Mouse (Mus musculus) midbrain, embryonic 10.5 days (tissue): ENCODE measurements around the gene Dynlrb2. TPM values are rescaled to one million over a fixed set of nuclear protein-coding genes. Genes with fewer than 3 reads are reported as not detected.

Experiments
- DNase-seq: peaks from one replicate; pipeline ENCODE4 v3.0.0-alpha.2; 2017; ENCODE audit warnings: low spot score
- H3K27ac ChIP-seq: fragments of 300-500 bp; sonication (generic); replicated peaks from 2 replicates; pipeline ENCODE4 v1.5.1; 2016; ENCODE audit warnings: mild to moderate bottlenecking
- H3K27me3 ChIP-seq: fragments of 300-500 bp; sonication (generic); 2 replicates; pipeline ENCODE4 v1.6.1; 2016; ENCODE audit warnings: low read depth, mild to moderate bottlenecking; ENCODE audit not compliant: poor library complexity, severe bottlenecking
- H3K36me3 ChIP-seq: fragments of 300-500 bp; sonication (generic); 2 replicates; pipeline ENCODE4 v1.6.1; 2016; ENCODE audit warnings: mild to moderate bottlenecking, moderate library complexity
- H3K4me1 ChIP-seq: fragments of 300-500 bp; sonication (generic); 2 replicates; pipeline ENCODE4 v1.6.1; 2016
- H3K4me3 ChIP-seq: fragments of 300-500 bp; sonication (generic); 2 replicates; pipeline ENCODE4 v1.5.1; 2016; ENCODE audit warnings: mild to moderate bottlenecking, moderate library complexity
- H3K9me3 ChIP-seq: fragments of 300-500 bp; sonication (generic); replicated peaks from 2 replicates; pipeline ENCODE4 v1.6.1; 2016; ENCODE audit warnings: mild to moderate bottlenecking
- WGBS: fragments of 180-500 bp; shearing (Covaris S2); methylation state at CpG from one replicate; pipeline ENCODE4 v1.1.7; 2016; 5-methylcytosine and 5-hydroxymethylcytosine counted together
- polyA plus RNA-seq: library from polyadenylated mRNA; unstranded; fragments of >200 nt; fragmentation: Nextera tagmentation; extraction: Ambion mirVana; gene quantifications from 2 replicates; pipeline ENCODE4 v1.2.1, GENCODE M21; 2016

Dynlrb2 gene
- polyA plus RNA-seq, result 1.4 and 1.7 TPM in 2 replicates

GRCm38 (mm10) chr8:116504477-116505120, at the start of gene Dynlrb2:
TSS of gene Dynlrb2 (plus strand) at chr8:116504974.
- peak; percentile 93 for DNase-seq
- peaks cover 17% of the 10 kb centered on the region for H3K4me1 ChIP-seq
- H3K36me3 ChIP-seq, result no peaks in the 10 kb centered on the region
- WGBS, result 7% methylated on average over 19 of the region's 19 CpGs
- H3K27me3 ChIP-seq, result no peaks in the 10 kb centered on the region
- 0 out of 2 replicates have a peak, but pooled peaks cover 4% of the 10 kb centered on the region for H3K9me3 ChIP-seq
- peak within 1 kb of the TSS; percentile 57 for H3K4me3 ChIP-seq
- peak within 1 kb of the TSS; percentile 71 for H3K27ac ChIP-seq

DNA sequence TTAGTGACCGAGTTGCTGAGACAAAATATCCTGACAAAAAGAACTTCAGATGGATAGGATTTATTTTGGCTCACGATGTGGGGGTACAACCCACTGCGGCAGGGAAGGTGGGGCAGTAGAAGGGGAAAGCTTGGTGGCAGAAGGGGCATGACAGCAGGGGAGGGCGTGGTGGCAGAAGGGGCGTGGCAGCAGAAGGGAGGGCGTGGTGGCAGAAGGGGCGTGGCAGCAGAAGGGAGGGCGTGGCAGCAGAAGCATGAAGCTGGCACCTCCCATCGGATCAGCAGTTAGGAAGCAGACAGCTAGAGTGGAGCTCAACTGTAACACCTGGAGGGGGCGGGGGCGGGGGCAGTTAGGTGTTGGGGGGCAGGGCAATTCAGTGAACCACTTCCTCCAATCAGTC, 46.2 kb upstream of the Dynlrb2 start:
- H3K9me3 ChIP-seq, result no peaks in the 10 kb centered on the region
- H3K4me3 ChIP-seq, result no peak overlapping the region
- H3K36me3 ChIP-seq, result no peaks in the 10 kb centered on the region
- no peaks in the 10 kb centered on the region for H3K4me1 ChIP-seq
- no peaks in the 10 kb centered on the region for H3K27me3 ChIP-seq
- H3K27ac ChIP-seq, result no peak overlapping the region
- DNase-seq, result no peak
- WGBS, result 80% methylated on average over 11 of the region's 11 CpGs

GRCm38 (mm10) chr8:116461472-116461871, 43.3 kb upstream of the Dynlrb2 start:
- WGBS, result 85% methylated on average over 4 of the region's 4 CpGs
- H3K9me3 ChIP-seq, result no peaks in the 10 kb centered on the region
- DNase-seq, result no peak
- no peaks in the 10 kb centered on the region for H3K36me3 ChIP-seq
- H3K27ac ChIP-seq, result no peak overlapping the region
- H3K27me3 ChIP-seq, result no peaks in the 10 kb centered on the region
- no peaks in the 10 kb centered on the region for H3K4me1 ChIP-seq
- H3K4me3 ChIP-seq, result no peak overlapping the region

- Histone ChIP-seq H3K27me3 (no peaks in the 10 kb centered on the region), H3K36me3 (no peaks in the 10 kb centered on the region), H3K27ac (no peak overlapping the region), H3K4me3 (no peak overlapping the region), H3K4me1 (no peaks in the 10 kb centered on the region), H3K9me3 (no peaks in the 10 kb centered on the region)
- DNase-seq, result no peak
- 93% methylated on average over 7 of the region's 7 CpGs for WGBS
These were observed 38.2 kb upstream of the Dynlrb2 start for GRCm38 (mm10) chr8:116466586-116466985.

- no peaks in the 10 kb centered on the region for H3K9me3 ChIP-seq
- H3K4me1 ChIP-seq, result no peaks in the 10 kb centered on the region
- WGBS, result 68% methylated on average over 1 of the region's 1 CpGs
- no peak for DNase-seq
- H3K4me3 ChIP-seq, result no peak overlapping the region
- H3K27me3 ChIP-seq, result no peaks in the 10 kb centered on the region
- H3K27ac ChIP-seq, result no peak overlapping the region
- no peaks in the 10 kb centered on the region for H3K36me3 ChIP-seq
These were observed 37.7 kb upstream of the Dynlrb2 start for GRCm38 (mm10) chr8:116467027-116467426.

DNA sequence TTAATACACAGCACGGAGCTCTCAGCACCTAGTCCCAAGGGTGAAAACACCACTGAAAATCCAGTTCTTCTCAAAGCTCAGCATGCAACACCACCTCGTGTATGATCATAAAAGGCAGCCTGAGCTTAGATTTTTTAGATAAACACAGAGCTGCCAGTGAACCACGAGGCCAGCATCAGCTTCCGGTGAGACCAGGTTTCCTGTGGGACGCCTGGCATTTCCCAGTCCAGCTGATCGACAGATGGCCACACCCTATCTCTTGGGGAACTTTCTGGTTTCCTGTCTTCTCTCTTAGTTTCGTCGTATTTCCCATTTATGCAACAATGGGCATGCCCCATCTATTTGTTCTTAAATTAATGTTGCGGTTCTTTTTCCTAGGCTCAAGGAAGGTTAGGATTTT, 26.8 kb upstream of the Dynlrb2 start:
- H3K4me1 ChIP-seq, result no peaks in the 10 kb centered on the region
- no peak overlapping the region for H3K4me3 ChIP-seq
- H3K27ac ChIP-seq, result no peak overlapping the region
- peaks cover 43% of the 10 kb centered on the region for H3K27me3 ChIP-seq
- no peaks in the 10 kb centered on the region for H3K36me3 ChIP-seq
- H3K9me3 ChIP-seq, result no peaks in the 10 kb centered on the region
- 88% methylated on average over 9 of the region's 9 CpGs for WGBS
- DNase-seq, result no peak

- Histone ChIP-seq H3K27ac (no peak overlapping the region), H3K9me3 (no peaks in the 10 kb centered on the region), H3K27me3 (peaks cover 50% of the 10 kb centered on the region), H3K4me3 (no peak overlapping the region), H3K36me3 (no peaks in the 10 kb centered on the region), H3K4me1 (peaks cover 2% of the 10 kb centered on the region)
- no peak for DNase-seq
These were observed 26.1 kb upstream of the Dynlrb2 start for GRCm38 (mm10) chr8:116478681-116479080.

- Histone ChIP-seq H3K27me3 (peaks cover 69% of the 10 kb centered on the region), H3K36me3 (no peaks in the 10 kb centered on the region), H3K27ac (no peak overlapping the region), H3K4me3 (no peak overlapping the region), H3K4me1 (peaks cover 4% of the 10 kb centered on the region), H3K9me3 (no peaks in the 10 kb centered on the region)
- 19% methylated on average over 7 of the region's 7 CpGs for WGBS
- peak; percentile 50 for DNase-seq
These were observed 23.9 kb upstream of the Dynlrb2 start for GRCm38 (mm10) chr8:116480894-116481293.

DNA sequence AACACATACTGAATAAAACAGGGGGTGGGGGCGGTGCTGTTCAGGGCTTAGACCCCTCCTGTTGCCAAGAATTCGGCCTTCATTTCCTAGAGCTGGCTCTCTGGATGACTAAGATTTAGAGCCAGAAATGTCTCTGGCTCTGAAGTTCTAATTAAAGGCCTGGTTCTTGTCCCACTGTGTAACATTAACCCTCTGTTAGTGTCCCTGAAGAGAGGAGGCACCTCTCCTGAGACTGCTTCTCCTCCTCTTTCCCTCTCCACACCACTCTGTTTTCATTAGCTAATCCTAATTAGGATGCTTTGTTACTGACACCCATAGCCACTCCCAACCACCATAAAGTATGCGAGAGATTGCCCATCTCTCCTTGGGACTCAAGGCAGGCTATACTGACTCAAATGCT, 22.0 kb upstream of the Dynlrb2 start:
- Histone ChIP-seq H3K4me3 (no peak overlapping the region), H3K27ac (no peak overlapping the region), H3K36me3 (no peaks in the 10 kb centered on the region), H3K4me1 (peaks cover 4% of the 10 kb centered on the region), H3K27me3 (peaks cover 87% of the 10 kb centered on the region), H3K9me3 (no peaks in the 10 kb centered on the region)
- 38% methylated on average over 3 of the region's 3 CpGs for WGBS
- no peak for DNase-seq

GRCm38 (mm10) chr8:116484087-116484486, 20.7 kb upstream of the Dynlrb2 start:
- Histone ChIP-seq H3K4me1 (peaks cover 4% of the 10 kb centered on the region), H3K9me3 (no peaks in the 10 kb centered on the region), H3K27ac (no peak overlapping the region), H3K36me3 (no peaks in the 10 kb centered on the region), H3K4me3 (0 out of 2 replicates have a peak overlapping the region, but pooled peaks have one; percentile 14), H3K27me3 (peaks cover 94% of the 10 kb centered on the region)
- 24% methylated on average over 2 of the region's 2 CpGs for WGBS
- peak; percentile 16 for DNase-seq

DNA sequence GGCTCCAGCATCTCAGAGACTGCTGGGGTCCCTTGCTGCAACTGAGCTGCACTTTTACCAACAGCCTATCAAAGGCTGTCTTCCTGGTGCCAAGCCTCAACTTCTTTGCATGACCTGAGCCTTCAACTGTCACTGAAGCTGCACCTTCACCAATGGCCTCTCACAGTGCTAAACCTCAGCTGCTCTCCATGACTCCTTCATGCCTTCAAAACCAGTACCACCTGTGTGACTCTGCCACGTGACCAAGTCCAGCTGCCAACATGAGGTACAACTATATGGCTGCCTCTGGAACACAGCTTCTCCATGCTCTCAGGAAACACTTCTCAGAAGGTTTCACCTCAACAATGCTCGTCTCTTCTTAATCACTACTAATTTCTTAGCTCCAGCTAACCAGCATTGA, 16.2 kb upstream of the Dynlrb2 start:
- no peak overlapping the region for H3K27ac ChIP-seq
- no peaks in the 10 kb centered on the region for H3K9me3 ChIP-seq
- H3K36me3 ChIP-seq, result no peaks in the 10 kb centered on the region
- WGBS, result 83% methylated on average over 2 of the region's 2 CpGs
- no peak overlapping the region for H3K4me3 ChIP-seq
- DNase-seq, result no peak
- peaks cover 3% of the 10 kb centered on the region for H3K4me1 ChIP-seq
- peaks cover 77% of the 10 kb centered on the region for H3K27me3 ChIP-seq

DNA sequence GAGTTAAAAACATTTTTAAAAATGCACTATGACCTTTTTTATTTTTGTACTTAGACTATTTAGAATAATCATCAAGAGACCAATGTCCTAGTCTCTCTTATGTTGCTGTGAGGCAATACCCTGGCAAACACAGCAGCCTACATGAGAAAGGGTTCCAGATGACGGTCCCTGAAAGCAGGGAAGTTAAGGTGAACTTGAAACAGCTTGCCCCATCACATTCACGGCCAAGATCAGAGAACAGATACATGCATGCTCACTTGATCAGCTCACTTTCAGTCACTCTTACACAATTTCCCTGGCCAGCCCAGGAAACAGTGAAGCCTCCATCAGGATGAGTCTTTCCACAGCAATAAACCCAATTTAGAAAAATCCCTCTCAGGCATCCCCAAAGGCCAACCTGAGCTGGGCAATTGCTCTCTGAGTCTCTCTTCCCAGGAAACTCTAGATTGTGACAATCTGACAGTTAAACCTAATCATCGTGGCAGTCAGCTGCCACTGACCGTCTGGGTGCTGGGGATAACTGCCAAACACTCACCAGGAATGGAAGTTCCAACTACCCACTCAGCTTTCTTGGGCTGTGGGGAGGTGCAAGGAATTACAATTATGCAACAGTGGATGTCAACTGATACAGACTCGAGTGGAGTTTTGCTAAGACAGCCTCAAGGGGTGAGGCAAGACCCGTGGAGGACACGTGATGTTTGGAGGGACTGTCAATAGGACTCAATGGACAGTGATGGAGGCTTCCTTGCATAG, 4.5 kb upstream of the Dynlrb2 start:
- H3K27me3 ChIP-seq, result no peaks in the 10 kb centered on the region
- H3K4me3 ChIP-seq, result no peak overlapping the region
- no peaks in the 10 kb centered on the region for H3K36me3 ChIP-seq
- H3K4me1 ChIP-seq, result peaks cover 13% of the 10 kb centered on the region
- DNase-seq, result no peak
- 84% methylated on average over 7 of the region's 7 CpGs for whole genome bisulfite sequencing
- 0 out of 2 replicates have a peak, but pooled peaks cover 4% of the 10 kb centered on the region for H3K9me3 ChIP-seq
- no peak overlapping the region for H3K27ac ChIP-seq

DNA sequence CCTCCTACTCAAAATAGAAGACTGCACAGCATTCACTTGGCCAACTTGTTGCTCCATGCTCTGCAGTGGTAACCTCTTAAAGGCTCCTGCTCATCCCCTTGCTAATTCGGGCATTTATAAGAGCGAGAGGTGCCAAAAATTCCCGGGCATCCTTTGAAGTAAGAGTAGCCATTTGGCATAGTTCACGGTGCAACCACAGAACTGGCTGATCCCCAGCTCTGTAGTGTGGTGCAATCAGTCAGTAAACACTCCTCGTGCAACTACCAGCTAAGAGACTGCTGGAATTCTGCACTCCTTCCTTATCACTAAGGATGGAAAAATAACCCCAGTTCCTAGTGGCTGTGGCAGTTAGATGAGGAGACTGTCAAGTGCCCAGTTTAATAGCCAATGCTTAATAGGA, 3.9 kb downstream of the Dynlrb2 start:
- Histone ChIP-seq H3K4me3 (no peak overlapping the region), H3K36me3 (no peaks in the 10 kb centered on the region), H3K27ac (no peak overlapping the region), H3K27me3 (no peaks in the 10 kb centered on the region), H3K9me3 (no peaks in the 10 kb centered on the region), H3K4me1 (peaks cover 17% of the 10 kb centered on the region)
- WGBS, result 91% methylated on average over 5 of the region's 5 CpGs
- DNase-seq, result no peak
